Mouse (Mus musculus) mature B cell (primary cell): ENCODE results near the gene Tmem135.

Experiments
- in situ Hi-C: fragments of 300-500 bp; cut with MboI; formaldehyde crosslinking; loops from 2 replicates; pipeline ENCODE4 v1.14.3; 2019

Tmem135 gene

DNA sequence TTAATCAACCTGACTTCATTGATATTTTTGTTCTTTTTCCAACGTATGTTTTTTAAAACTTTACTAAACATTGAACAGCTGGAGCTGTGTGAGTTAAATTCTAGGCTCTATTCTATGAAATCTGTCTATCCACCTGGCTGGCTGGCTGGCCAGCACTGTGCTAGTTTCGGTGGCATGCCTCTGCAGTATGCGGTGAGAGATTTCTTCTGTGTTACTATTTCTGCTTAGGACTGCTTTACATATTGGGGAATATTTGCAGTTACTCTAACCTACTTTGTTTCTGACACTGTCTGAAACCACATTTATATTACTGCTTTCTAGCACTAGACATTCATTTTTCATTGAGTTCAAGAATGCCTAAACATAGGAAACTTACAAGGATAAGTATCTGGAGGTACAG is 150.2 kb downstream of the Tmem135 start:
- in situ Hi-C loops: no loop called here

DNA sequence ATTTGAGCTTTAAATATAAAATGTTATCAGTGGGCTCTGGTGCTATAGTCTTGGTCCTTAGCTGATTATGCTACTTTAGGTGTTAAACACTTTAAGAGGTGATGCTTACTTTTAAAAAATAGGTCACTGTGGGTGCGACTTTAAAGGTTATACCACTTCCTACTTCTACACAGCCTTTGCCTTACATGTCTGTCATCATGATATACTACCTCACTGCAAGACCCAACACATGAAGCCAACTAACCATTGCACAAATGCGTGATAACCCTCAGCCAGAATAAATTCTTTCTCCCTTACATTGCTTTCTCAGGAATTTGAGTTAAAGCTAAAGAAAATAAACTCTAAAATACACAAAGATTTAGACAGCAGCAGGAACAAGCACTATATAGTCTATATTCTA is 150.7 kb downstream of the Tmem135 start:
- in situ Hi-C loops: no loop called here

GRCm38 (mm10) chr7:89251880-89252453 is 152.1 kb downstream of the Tmem135 start:
- in situ Hi-C loops: no loop called here

DNA sequence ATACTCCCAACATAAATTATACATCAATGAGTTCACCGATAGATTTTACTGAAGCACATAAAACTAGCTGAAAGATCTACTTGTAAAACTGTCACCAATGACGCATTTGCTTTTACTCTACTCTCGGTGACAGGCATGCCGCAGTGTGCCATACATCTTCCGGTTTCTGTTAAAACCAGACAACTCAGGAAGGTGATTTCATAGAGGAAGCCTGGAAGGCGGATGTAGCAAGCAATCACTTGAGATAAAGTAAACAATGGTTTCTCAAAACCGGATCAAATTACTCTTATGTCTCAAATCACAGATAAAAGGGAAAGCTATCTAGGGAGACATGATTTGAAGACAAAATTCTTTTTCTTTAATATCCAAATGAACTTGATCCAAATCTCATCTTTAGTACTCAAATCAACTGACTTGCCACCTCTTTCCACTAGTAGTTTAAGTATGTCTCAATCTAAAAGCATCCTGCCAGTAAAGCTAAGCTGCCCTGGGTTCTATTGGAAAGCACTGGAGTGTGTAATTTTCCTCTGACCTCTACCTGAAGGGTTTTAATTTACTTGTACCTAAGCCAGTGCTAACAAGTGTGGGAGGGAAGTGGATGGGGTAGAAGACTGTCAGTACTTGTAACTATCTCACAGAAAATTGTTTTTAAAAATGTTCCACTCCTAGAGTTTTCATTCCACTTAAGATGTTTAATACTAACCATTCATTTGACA is 155.7 kb downstream of the Tmem135 start:
- in situ Hi-C loops: no loop called here

DNA sequence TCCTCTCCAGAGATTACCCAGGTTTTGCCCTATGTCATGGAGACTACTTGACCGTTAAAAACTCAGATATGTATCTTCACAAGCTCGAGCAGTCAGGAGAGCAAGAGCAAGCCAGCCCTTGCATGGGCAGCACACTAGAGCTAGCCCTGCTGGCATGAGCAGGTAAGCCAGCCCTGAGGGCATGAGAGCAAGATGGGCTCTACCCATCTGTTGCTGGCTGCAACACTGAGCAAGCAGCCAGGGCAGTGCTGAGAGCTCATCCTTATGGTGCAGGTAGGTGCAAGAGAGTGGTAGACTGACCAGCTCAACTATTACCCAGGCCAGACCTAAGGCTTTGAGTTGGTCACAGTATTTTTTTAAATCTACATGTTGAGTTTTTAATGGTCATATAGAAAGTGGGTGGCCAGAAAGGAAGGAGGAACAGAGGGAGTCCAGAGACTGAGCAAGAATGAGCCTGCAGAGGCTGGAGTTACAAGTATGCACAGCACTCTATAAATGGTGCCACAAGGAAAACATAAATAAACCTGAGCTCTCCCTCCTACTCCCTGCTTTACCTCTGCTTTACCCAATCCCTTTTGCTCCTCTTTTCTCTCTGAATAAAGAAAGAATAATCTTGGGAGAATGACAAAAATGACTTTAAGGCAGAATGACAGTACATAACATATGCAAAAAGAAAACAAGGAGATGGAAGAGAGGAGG is 156.9 kb downstream of the Tmem135 start:
- in situ Hi-C loops: no loop called here

DNA sequence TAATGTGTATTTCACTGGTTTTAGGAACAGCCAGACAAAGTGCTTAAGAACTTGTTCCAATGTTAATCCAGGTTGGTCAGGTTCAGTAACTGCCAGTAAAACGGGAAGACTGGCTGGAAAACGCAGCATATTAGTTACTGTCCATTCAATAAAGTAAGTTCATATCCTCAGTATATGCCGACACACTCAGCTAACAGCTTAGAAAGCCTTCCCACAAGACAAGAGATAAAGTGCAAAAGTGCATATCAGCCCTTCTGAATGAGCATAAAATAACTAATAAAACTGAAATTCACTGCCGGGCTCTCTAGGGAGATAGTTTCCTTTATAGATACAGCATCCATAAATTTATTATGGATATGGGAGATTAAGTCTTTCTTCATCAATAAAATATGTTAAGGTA is 161.5 kb downstream of the Tmem135 start:
- in situ Hi-C loops: no loop called here

DNA sequence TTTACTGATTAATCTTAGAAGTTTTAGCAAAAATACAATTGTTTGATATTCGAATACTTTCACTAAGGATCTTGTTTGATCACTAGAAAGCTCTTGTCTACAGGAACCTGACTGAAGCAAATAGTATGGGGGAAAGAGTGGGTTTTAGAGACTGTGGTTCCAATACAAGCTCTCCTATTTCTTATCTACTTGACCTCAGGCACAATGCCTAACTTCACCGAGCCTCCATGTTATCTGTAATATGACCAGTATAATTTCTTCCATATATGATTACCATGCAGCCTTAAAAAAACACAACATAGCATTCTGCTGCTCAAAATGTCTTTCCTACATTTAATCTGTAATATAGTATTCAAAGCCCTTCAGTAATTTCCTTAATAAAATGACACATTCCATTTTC is 161.9 kb downstream of the Tmem135 start:
- in situ Hi-C loops: no loop called here

DNA sequence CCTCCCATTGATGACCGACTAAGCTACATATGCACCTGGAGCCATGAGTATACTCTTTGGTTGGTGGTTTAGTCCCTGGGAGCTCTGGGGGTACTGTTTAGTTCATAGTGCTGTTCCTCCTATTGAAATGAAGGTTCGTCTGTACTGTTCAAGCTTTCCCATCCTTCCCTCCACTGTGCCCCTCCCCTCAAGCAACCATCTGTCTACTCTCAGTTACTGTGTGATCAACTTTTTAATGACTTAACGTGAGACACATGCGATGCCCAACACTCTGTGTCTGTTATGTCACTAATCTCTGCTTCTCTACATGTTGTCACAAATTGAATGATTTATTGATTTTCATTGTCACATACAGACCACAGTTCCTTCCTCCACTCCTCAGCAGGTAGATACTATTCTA is 164.4 kb downstream of the Tmem135 start:
- in situ Hi-C loops: no loop called here

- in situ Hi-C loops: no loop called here
Observed at GRCm38 (mm10) chr7:89236592-89236991, 167.4 kb downstream of the Tmem135 start.

- in situ Hi-C loops: no loop called here
Observed at GRCm38 (mm10) chr7:89235974-89236507, 168.0 kb downstream of the Tmem135 start.

DNA sequence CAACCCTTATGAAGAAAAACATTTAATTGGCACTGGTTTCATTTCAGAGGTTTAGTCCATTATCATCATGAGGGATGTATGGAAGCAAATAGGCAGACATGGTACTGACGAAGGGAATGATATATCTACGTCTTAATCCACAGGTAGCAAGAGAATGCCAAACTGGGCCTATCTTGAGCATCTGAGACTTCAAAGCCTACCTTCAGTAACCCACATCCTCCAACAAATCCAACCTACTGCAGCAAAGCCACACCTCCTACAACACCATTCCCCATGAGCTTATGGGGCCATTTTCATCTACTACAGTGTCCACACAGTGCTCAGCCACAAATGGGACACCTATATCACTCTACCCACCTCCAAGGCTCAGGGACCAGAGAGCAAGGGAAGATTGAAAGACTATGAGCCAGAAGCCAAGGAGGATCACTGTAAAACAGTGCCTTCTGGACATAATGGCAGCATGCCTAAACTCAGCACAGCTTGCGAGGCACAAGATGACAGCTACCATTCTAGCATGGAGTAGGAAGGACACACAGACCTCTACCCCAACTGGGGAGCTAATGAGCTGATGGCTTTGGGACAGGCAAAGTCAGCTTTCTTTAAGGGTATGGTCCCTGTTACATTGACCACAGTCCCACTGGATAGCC is 171.4 kb downstream of the Tmem135 start:
- in situ Hi-C loops: no loop called here

DNA sequence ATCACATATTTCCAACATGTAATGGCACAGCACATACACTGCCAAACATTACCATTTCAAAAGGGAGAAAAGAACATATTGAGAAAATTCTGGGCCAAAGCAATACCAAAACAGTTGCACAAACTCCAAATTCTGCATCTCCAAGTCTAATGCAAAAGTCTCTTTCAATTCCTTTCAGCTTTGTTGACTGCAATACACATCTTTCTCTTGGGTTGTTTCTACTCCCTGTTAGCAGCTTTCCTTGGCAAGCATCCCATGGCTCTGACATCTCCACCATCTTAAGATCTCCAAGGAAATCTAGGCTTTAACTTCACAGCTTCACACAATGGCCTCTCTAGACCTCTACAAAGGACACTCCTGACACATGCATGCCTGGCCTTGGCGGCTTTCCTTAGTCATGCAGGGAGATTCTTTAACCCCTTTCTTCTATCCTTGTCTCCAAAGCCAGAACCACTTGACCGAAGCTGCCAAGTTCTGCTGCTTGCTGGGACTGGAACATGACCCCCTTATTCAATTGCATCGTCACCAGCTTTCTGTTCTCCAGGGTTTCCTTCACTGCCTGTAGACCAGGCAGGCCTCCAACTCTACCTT is 172.7 kb downstream of the Tmem135 start:
- in situ Hi-C loops: no loop called here

DNA sequence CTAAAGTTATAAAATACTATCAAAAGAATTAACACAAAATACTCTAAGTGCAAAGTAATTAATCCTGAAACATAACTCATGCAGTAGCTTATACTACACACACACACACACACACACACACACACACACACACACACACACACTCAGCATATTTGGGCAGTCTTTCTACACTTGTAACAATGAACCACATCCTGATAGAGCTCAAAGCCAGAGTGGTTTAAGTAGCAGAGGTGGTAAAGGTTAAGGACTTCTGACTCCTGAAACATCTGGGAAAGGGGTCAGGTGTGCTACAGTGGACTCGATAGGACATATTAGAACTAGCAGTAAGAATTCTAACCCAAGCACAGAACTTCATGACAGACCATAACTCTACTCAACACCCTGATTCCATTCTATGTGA is 181.4 kb downstream of the Tmem135 start:
- in situ Hi-C loops: no loop called here

GRCm38 (mm10) chr7:89216628-89217027 is 187.4 kb downstream of the Tmem135 start:
- in situ Hi-C loops: no loop called here

- in situ Hi-C loops: no loop called here
Observed at GRCm38 (mm10) chr7:89216118-89216517, 187.9 kb downstream of the Tmem135 start.

DNA sequence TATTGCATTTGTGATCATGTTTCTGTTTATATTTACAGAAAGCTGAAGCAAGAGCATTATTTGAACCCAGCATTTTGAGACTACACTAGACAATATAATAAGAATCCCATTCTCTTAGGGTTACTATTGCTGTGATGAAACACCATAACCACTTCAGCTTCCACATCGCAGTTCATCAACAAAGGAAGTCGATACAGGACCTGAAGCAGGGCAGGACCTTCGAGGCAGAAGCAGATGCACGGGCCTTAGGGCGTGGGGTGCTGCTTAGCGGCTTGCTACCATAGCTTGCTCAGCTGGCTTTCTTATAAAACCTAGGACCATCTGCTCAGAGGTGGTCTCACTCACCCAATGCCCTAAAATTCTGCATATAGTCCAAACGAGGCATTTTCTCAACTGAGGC is 188.3 kb downstream of the Tmem135 start:
- in situ Hi-C loops: no loop called here

GRCm38 (mm10) chr7:89210506-89210905 is 193.5 kb downstream of the Tmem135 start:
- in situ Hi-C loops: no loop called here

DNA sequence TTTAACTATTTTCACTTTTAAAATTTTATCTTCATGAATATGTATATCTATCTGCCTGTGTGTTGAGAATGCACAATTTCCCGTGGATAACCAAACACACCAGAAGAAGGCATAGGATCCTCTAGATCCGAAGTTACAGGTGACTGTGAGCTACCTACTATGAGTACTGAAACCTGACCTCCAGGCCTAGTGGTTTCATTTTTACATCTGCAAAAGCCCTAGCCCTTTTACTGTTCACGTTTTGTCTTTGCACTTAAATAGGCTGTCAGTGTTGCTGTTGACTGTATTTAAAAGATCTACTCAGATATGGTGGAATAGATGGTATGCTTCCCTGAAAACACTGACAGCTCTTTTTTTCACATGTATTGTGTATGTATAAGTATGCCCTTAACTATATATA is 197.9 kb downstream of the Tmem135 start:
- in situ Hi-C loops: no loop called here

DNA sequence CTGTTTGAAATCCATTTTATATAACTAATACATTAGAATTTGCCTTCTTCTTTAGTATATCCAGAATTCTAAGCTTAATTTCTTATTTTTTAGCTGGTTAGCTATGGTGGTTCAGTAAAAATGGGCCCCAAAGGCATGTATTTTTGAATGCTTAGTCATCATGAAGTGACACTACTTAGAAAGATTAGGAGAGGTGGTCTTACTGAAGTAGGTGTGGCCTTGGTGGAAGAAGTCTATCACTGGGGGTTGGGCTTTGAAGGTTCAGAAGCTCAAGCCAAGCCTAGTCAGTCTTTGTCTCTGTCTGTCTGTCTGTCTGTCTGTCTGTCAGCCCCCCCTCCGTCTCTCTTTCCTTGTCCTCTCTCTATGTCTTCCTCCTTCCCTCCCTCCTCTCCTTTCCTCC is 198.6 kb downstream of the Tmem135 start:
- in situ Hi-C loops: no loop called here

DNA sequence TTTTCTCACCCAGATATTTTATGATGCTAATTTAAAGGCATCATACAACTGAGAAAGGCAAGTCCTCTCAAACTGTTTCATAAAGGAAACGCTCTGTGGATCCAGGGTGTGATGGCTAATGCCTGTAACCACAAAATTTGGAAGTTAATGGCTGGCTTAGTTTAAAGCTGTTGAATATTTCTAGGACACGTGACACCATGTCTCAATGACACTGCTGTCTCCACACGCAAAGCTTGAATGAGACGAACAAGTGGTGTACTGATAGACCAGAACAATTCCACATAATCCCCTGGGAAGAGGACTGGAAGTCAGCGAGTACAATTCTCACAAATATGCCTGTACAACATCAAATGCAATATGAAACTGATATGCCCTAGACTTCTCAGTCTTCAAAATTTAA is 200.9 kb downstream of the Tmem135 start:
- in situ Hi-C loops: no loop called here

DNA sequence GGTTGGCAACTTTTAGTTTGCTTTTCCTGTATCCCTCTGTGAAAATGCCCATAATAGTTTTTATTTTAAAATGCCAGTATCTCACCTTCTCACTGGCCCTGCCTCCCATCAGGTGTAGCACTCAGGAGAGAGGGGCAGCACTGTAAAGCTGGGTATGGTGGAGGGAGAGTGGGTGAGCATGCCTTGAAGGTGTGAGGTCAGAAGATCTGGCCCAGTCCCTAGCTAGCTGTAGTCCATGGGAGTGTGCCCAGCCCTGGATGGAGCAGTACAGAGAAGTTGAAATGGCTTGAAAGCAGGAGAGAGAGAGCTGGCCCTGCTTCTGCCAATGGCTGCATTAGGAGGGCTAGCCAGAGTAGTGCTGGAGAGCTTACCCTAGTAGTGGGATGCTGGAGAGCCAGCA is 202.1 kb downstream of the Tmem135 start:
- in situ Hi-C loops: no loop called here

DNA sequence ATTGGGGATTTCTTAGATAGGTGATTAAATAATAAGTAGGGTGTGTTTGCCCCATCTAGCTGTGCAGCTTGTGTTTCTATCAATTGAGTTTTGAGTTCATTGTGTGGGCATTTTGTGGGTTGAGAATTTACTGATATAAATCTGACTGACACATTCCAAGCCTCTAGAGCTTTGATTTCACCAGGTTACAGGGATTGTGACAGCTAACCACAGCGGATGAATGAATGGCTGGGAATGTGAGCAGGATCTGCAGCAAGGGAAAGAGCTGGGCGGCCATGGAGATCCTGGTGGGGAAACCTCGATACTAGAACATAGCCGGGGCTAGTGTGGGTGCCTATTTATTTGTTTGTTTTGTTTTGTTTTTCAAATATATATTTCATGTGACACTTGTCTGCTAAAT is 205.5 kb downstream of the Tmem135 start:
- in situ Hi-C loops: no loop called here
